Mouse (Mus musculus): ENCODE measurements around the gene Gm21981.
"Not testable (repeated sequence)": the region's sequence is repeated elsewhere in the genome, so short reads cannot be mapped to it uniquely, and the experiment has no call there.

Gene Gm21981

GRCm38 (mm10) chr17:47669166-47669565 lies 25.1 kb downstream of the Gm21981 start:
- DNase-seq (ENCODE audit: low spot score in 2 of 2), result no peak

DNA sequence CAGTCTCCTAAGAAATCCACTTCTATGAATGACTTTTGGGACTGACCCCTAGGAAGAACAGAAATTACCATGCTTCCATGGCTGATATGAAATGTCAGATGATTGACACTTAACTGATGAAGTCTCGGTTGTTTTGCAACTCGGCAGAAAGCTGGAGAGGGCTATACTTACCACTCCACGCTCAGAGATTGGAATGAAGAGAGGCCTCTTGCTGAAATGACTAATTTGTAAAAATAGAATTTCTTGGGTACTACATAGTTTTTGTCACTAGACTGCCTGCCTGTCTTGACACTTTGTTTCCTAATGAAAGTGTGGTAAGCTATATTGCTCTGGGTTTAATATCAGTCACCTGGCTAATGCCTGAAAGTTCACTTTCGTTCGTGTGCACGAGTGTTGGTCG lies 29.8 kb downstream of the Gm21981 start:
- no peak for DNase-seq (ENCODE audit: low spot score in 2 of 2)

- no peak for DNase-seq (ENCODE audit: low spot score in 2 of 2)
These were observed 31.1 kb downstream of the Gm21981 start for GRCm38 (mm10) chr17:47663009-47663713.

DNA sequence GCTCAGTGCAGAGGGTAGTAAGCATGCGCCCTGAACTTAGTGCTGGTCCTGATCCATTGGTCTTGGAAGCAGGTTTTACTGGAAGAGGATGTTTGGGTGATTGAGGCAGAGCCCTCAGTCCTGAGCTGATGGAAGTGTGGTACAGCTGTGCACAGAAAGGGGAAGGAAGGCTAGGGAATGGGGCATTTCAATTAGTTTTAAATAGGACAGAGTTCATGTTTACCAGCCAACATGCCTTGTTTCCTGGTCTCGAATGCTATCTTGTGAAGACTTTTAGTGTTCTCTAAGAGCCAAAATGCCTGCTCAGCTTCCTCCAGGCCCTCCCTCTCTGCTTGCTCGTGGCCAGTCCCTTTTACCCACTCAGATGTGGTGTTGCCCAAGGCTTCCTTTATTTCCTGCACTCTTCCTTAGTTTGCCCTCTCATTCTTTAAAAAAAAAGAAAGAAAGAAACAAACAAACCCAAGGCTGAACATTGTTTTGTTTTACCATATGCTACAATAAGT lies 35.5 kb downstream of the Gm21981 start:
- no peak for DNase-seq (ENCODE audit: low spot score in 2 of 2)

DNA sequence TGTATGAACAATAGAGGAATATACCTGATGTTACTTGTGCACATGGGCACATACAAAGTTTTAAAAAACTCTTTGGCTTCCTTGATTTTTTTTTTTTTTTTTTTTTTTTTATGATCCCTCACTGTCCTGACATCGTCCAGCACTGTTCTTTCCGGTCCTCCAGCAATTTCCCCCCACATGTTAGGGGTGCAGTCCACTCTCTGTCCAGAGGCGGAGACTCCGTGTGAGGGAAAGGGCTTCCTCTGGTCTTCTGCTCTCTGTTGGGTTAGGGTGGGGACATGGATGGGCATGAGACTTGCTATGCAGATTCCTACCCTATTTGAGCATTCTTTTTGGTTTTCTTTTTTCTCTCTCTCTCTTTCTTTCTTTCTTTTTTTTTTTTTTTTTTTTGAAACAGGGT lies 36.4 kb downstream of the Gm21981 start:
- DNase-seq (ENCODE audit: low spot score in 2 of 2), result no peak

DNA sequence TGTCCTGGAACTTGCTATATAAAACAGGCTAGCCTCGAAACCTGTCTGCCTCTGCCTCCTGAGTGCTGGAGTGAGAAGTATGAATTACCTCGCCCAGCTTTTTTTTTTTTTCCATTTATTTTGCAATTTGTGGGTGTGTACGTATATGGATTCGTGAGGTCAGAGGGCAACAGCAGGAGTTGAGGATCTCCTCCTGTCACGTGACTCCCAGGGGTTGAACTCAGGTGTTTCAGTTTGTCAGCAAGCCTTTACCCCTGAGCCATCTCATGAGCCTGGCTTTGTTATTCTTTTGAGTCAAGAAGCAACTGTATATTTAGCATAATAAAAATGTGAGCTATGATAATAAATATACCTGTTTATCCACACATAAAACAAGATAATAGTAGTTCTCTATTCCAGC lies 38.6 kb downstream of the Gm21981 start:
- DNase-seq (ENCODE audit: low spot score in 2 of 2), result no peak

DNA sequence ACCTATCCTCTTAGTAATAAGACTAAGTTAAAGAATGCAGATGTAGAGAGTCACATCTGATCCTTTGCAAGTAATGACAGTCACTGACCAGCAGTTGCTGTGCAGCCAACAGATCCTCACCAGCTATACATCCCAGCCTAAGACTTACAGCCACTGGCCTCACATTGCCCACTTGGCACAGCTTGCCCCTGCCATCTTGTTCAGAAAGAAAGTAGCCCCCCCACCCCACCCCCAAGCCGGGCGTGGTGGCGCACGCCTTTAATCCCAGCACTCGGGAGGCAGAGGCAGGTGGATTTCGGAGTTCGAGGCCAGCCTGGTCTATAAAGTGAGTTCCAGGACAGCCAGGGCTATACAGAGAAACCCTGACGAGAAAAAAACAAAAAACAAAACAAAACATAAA lies 39.9 kb downstream of the Gm21981 start:
- DNase-seq (ENCODE audit: low spot score in 2 of 2), result not testable (repeated sequence)

DNA sequence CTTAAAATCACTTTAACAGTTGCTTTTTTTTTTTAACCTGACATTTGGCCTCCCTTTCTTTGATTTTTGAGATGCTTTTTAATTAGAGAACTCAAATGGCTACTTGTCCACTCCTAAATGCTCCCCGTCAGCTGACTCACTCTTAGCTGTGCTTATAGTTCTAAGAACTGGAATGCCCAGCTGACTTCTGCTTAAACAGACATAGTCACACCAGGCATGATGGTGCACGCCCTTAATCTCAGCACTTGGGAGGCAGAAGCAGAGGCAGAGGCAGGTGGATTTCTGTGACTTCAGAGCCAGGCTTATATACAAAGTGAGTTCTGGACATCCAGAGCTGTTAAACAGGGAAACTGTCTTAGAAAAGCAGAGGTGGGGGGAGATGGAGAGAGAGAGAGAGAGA lies 42.3 kb downstream of the Gm21981 start:
- no peak for DNase-seq (ENCODE audit: low spot score in 2 of 2)

DNA sequence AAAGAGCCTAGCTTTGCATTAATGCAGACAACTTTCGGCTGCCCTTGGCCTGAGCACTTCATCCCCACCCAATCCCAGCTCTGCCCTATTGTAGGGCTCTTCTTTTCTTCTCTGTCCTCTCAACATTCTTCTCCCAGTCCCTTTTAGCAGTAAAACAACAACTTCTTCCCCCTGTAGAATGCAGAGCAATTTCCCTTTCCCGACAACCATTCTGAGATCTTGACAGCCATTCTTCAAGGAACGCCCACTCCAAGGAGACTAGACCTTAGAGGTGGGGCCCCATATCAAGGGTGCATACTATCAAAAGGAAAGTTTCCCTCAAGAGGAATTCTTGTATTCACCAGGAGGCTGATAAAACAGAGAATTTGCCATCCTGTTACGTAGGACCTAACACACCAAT lies 45.3 kb downstream of the Gm21981 start:
- no peak for DNase-seq (ENCODE audit: low spot score in 2 of 2)

DNA sequence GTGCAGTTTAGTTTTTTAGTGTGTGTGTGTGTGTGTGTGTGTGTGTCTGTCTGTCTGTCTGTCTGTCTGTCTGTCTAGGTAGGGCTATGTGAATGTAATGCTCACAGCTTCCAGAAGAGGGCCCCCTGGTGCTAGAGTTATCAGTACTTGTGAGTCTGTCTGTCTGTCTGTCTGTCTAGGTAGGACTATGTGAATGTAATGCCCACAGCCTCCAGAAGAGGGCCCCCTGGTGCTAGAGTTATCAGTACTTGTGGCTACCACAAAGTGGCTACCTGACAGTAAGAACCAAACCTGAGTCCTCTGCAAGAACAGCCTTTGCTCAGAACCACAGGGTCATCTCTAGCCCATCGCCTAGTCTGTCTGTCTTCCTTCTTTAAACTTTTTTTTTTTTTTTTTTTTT lies 47.6 kb downstream of the Gm21981 start:
- peak in 1 of 2 experiments; percentile 13 for DNase-seq (ENCODE audit: low spot score in 2 of 2)

DNA sequence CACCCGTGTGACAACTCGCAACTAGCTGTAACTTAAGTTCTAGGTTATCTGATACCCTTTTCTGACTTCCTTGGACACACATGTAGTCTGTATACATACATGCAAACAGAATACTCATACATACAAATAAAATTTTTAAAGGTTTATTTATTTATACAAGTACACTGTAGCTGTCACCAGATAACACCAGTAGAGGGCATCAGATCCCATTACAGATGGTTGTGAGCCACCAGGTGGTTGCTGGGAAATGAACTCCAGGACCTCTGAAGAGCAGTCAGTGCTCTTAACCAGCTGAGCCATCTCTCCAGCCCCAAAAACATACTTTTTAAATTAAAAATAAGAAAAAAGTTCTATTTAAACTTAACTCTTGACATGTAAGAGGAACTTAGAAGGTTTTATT lies 51.3 kb downstream of the Gm21981 start:
- DNase-seq (ENCODE audit: low spot score in 2 of 2), result no peak
